Mouse (Mus musculus) embryo, embryonic 10.5 days (tissue): Measurements from ENCODE around the gene Stradb.

ENCODE experiments used
- DNase-seq: peaks from one replicate; pipeline ENCODE4 v3.0.0-alpha.2; 2015; ENCODE audit warnings: low spot score

Stradb gene

DNA sequence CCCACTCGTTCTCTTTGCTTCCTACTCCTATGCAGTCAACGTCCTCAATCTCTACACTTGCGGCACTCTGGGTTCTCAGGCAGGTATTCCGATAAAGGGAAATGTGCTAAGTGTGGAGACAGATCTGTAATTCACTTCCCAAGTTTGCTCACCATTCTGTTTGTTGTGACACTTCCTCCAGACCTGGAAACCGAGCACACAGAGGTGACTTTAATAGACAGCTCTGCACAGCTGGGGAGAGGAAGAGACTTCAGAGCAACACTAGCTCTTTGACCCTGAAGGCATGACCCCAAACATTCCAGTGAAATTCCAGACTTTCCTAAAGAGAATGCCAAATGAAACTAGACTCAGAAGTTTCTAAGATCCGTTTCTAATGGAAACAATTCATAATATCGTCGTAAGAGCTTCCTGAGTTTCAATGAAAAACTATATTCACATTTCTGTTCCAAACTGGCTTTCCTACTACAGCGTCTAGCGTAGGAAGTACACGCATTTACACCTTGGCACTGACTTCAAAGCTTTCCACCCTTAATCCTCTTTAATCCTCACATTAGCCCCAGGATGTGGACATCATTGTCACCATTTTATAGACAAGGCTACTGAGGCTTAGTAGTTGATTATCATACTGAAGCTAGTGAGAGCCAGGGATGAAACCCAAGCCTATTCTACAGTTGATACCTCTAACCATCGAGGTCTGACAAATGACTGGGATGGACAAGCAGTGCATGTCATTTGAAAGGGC lies 12.0 kb upstream of the Stradb start:
- DNase-seq = peak; percentile 65

DNA sequence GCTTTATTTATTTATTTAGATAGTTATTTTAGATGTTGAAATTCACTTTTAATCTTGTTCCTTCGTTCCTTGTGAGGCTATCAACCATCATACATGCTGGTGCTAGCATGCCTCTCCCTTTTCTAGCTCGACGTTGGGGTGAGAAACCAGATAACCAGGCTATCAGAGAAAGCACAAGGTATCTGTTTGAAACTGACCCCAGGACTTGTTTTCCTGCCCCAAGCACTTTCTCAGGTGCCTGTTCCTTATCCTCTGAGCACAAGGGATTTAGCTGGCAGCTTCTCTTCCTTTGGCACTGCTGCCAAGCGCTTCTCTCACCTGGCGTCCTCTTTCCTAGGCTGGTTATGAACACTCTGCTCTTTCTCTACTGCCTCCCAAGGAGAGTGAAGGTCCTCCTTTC lies 10.9 kb upstream of the Stradb start:
- DNase-seq = no peak

GRCm38 (mm10) chr1:58962865-58963264 lies 10.5 kb upstream of the Stradb start:
- DNase-seq = no peak

- DNase-seq = no peak
Observed at GRCm38 (mm10) chr1:58967534-58967933, 5.8 kb upstream of the Stradb start.

DNA sequence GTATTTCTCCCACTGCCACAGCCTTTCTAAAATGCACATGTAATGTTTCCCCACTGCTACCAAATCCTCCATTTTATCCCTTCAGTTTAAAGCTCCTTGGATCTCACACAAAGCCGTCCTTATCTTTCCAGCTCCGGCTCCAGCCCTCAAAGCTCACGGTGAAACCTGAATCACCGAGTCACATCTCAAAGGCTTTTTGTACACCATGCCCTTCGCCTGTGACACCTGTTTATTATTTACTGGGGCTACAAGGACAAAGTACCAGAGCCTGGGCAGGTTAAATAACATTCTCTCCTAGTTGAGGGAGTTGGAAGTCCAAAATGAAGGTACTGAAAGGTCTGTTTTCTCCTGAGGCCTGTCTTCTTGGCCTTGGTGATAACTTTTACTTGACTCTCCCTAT lies 3.3 kb upstream of the Stradb start:
- no peak for DNase-seq

- no peak for DNase-seq
Observed at GRCm38 (mm10) chr1:58971097-58971496, 2.2 kb upstream of the Stradb start.

DNA sequence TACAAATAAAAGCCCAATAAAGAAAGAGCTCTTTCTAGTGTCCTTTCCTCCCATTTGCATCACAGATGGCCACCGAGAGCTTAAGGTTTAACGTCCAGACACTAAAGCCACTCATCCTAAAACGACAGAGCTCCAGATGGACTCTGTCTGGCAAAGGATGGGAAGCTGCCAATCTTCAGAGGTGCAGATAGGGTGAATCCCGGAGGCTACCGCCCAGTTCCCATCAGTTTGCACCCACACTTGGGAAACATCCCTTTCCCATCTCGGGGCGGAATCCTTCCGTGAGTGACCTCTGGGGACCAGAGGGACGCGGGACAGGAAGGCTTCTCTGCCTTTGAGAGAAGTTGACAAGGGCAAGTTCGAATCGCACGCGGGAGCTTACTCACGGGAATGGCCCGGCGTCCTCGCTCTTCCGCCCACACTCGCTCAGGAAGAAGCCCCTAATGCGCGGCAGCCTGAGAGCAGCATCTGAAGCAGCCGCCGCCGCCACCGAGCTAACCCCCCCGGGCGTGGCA lies 414 bp upstream of the Stradb start:
- no peak for DNase-seq

- no peak for DNase-seq
Observed at GRCm38 (mm10) chr1:58982276-58982675, 9.0 kb downstream of the Stradb start.

- no peak for DNase-seq
Observed at GRCm38 (mm10) chr1:58984586-58984985, 11.3 kb downstream of the Stradb start.

- DNase-seq = no peak
Observed at GRCm38 (mm10) chr1:58993144-58993543, 19.8 kb downstream of the Stradb start.

GRCm38 (mm10) chr1:58993723-58994122 lies 20.4 kb downstream of the Stradb start:
- DNase-seq = peak; percentile 21

- no peak for DNase-seq
Observed at GRCm38 (mm10) chr1:58995313-58995712, 22.0 kb downstream of the Stradb start.

- peak; percentile 32 for DNase-seq
Observed at GRCm38 (mm10) chr1:59009250-59009649, 35.9 kb downstream of the Stradb start.

DNA sequence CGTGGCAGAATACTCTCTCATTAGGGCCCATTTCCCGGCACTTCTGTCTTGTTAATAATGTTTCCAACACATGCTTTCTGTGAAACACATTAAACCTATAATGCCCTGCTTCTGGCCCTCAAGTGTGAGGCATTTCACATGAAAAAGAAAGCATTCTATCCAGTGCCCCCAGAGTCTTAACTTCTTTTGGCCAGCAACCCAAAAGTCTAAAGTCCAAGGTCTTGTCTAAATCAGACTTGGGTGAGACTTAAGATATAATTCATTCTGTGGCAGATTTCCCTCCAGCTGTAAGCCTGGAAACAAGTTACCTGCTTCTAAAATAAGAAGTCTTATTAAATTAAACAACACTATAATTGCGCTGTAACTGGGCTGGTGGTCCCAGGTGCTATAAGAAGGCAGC lies 48.2 kb downstream of the Stradb start:
- no peak for DNase-seq

- no peak for DNase-seq
Observed at GRCm38 (mm10) chr1:59037723-59038122, 64.4 kb downstream of the Stradb start.
